Mouse (Mus musculus) intestine, postnatal 0 days (tissue): ENCODE measurements around the gene Wiz. TPM values are rescaled to one million over a fixed set of nuclear protein-coding genes. Genes with fewer than 3 reads are reported as not detected.

ENCODE experiments used
- ATAC-seq: fragments of 200-750 bp; cut with Nextera tagmentation; 2 replicates; pipeline ENCODE4 v1.8.0; 2017; ENCODE audit warnings: mild to moderate bottlenecking, moderate TSS enrichment, moderate library complexity
- H3K27ac ChIP-seq: fragments of 300-500 bp; sonication (generic); 2 replicates; pipeline ENCODE4 v1.5.1; 2014; ENCODE audit warnings: mild to moderate bottlenecking, low read depth, low read length, moderate library complexity
- H3K27me3 ChIP-seq: fragments of 300-500 bp; sonication (generic); replicated peaks from 2 replicates; pipeline ENCODE4 v1.6.1; 2014; ENCODE audit warnings: low read length, mixed read lengths; ENCODE audit not compliant: control insufficient read depth, insufficient read depth
- H3K36me3 ChIP-seq: fragments of 300-500 bp; sonication (generic); 2 replicates; pipeline ENCODE4 v1.6.1; 2014; ENCODE audit warnings: mild to moderate bottlenecking, moderate library complexity; ENCODE audit not compliant: control insufficient read depth, insufficient read depth
- H3K4me1 ChIP-seq: fragments of 300-500 bp; sonication (generic); replicated peaks from 2 replicates; pipeline ENCODE4 v1.6.1; 2014; ENCODE audit warnings: antibody characterized with exemption, low read length, mixed read lengths; ENCODE audit not compliant: control insufficient read depth, insufficient read depth
- H3K4me2 ChIP-seq: fragments of 300-500 bp; sonication (generic); replicated peaks from 2 replicates; pipeline ENCODE4 v1.6.1; 2014; ENCODE audit warnings: low read depth, mild to moderate bottlenecking, moderate library complexity
- H3K4me3 ChIP-seq: fragments of 300-500 bp; sonication (generic); 2 replicates; pipeline ENCODE4 v1.5.1; 2014; ENCODE audit warnings: low read depth, low read length
- H3K9ac ChIP-seq: fragments of 300-500 bp; sonication (generic); 2 replicates; pipeline ENCODE4 v1.6.1; 2014; ENCODE audit warnings: mild to moderate bottlenecking, low read depth, low read length
- H3K9me3 ChIP-seq: fragments of 300-500 bp; sonication (generic); 2 replicates; pipeline ENCODE4 v1.6.1; 2016; ENCODE audit warnings: mixed run types; ENCODE audit not compliant: control insufficient read depth
- CTCF ChIP-seq: sonication (generic); IDR thresholded peaks from 2 replicates; pipeline ENCODE4 v1.5.1; 2016; ENCODE audit warnings: low read depth, mild to moderate bottlenecking, control low read depth, antibody characterized with exemption, moderate library complexity
- WGBS: fragments of 180-500 bp; shearing (Covaris S2); extraction: QIAGEN DNeasy Blood & Tissue Kit; methylation state at CpG from one replicate; pipeline ENCODE4 v1.1.7; 2014; 5-methylcytosine and 5-hydroxymethylcytosine counted together
- polyA plus RNA-seq: library from polyadenylated mRNA; unstranded; fragments of >200 nt; fragmentation: Nextera tagmentation; extraction: Ambion mirVana; gene quantifications from 2 replicates; pipeline ENCODE4 v1.2.1, GENCODE M21; 2015

Gene Wiz
- polyA plus RNA-seq, 1 experiment from 2014 or later: 10.0 TPM

GRCm38 (mm10) chr17:32368991-32369578, 20.2 kb downstream of the Wiz start:
- WGBS: 18% methylated on average over 11 of the region's 17 CpGs
- Histone ChIP-seq H3K4me3 (peak overlapping the region; percentile 28), H3K9ac (peak overlapping the region; percentile 0; the same call in 1 of the 2 replicates)

GRCm38 (mm10) chr17:32367706-32368105, 21.5 kb downstream of the Wiz start:
- no peak for ATAC-seq

More at GRCm38 (mm10) chr17:32368991-32369578, 20.2 kb downstream of the Wiz start:
- Histone ChIP-seq H3K36me3 (0 out of 2 replicates have a peak, but pooled peaks cover 7% of the 10 kb centered on the region), H3K4me1 (no peaks in the 10 kb centered on the region), H3K27me3 (no peaks in the 10 kb centered on the region), H3K27ac (no peak overlapping the region), H3K4me2 (peak overlapping the region; percentile 52), H3K9me3 (no peaks in the 10 kb centered on the region)
- ATAC-seq: peak; percentile 73
- TF ChIP-seq CTCF: no peak

GRCm38 (mm10) chr17:32365296-32365695, 23.9 kb downstream of the Wiz start:
- Histone ChIP-seq H3K27me3 (no peaks in the 10 kb centered on the region), H3K4me2 (no peak overlapping the region), H3K4me3 (no peak overlapping the region), H3K4me1 (peaks cover 5% of the 10 kb centered on the region), H3K9ac (no peak overlapping the region), H3K27ac (no peak overlapping the region), H3K36me3 (peaks cover 24% of the 10 kb centered on the region; the same call in 1 of the 2 replicates), H3K9me3 (no peaks in the 10 kb centered on the region)
- WGBS: 36% methylated on average over 1 of the region's 1 CpGs
- no peak for TF ChIP-seq CTCF
- ATAC-seq: no peak

More at GRCm38 (mm10) chr17:32367706-32368105, 21.5 kb downstream of the Wiz start:
- Histone ChIP-seq H3K27ac (no peak overlapping the region), H3K36me3 (0 out of 2 replicates have a peak, but pooled peaks cover 7% of the 10 kb centered on the region), H3K4me2 (no peak overlapping the region), H3K4me3 (no peak overlapping the region), H3K9ac (no peak overlapping the region), H3K27me3 (no peaks in the 10 kb centered on the region), H3K9me3 (no peaks in the 10 kb centered on the region), H3K4me1 (peaks cover 3% of the 10 kb centered on the region)
- 86% methylated on average over 11 of the region's 11 CpGs for WGBS
- no peak for TF ChIP-seq CTCF

GRCm38 (mm10) chr17:32364850-32365249, 24.4 kb downstream of the Wiz start:
- Histone ChIP-seq H3K4me3 (peak overlapping the region; percentile 97), H3K4me1 (peaks cover 5% of the 10 kb centered on the region), H3K9ac (0 out of 2 replicates have a peak overlapping the region, but pooled peaks have one; percentile 95), H3K27me3 (no peaks in the 10 kb centered on the region), H3K36me3 (peaks cover 28% of the 10 kb centered on the region; the same call in 1 of the 2 replicates), H3K4me2 (peak overlapping the region; percentile 80), H3K27ac (no peak overlapping the region), H3K9me3 (no peaks in the 10 kb centered on the region)
- WGBS: 49% methylated on average over 5 of the region's 5 CpGs
- no peak for TF ChIP-seq CTCF
- no peak for ATAC-seq

GRCm38 (mm10) chr17:32364331-32364730, 24.9 kb downstream of the Wiz start:
- Histone ChIP-seq H3K4me2 (peak overlapping the region; percentile 80), H3K9ac (peak overlapping the region; percentile 95), H3K27ac (0 out of 2 replicates have a peak overlapping the region, but pooled peaks have one; percentile 41), H3K4me3 (peak overlapping the region; percentile 97), H3K9me3 (no peaks in the 10 kb centered on the region), H3K4me1 (peaks cover 5% of the 10 kb centered on the region), H3K27me3 (no peaks in the 10 kb centered on the region), H3K36me3 (peaks cover 33% of the 10 kb centered on the region; the same call in 1 of the 2 replicates)
- peak; percentile 35; the same call in 1 of the 2 replicates for TF ChIP-seq CTCF
- WGBS: under 1% methylated on average over 35 of the region's 47 CpGs
- peak; percentile 92 for ATAC-seq

- Histone ChIP-seq H3K4me3 (peak overlapping the region; percentile 97), H3K4me2 (peak overlapping the region; percentile 80), H3K27me3 (no peaks in the 10 kb centered on the region), H3K36me3 (peaks cover 38% of the 10 kb centered on the region), H3K9me3 (no peaks in the 10 kb centered on the region), H3K4me1 (peaks cover 5% of the 10 kb centered on the region), H3K9ac (peak overlapping the region; percentile 95), H3K27ac (0 out of 2 replicates have a peak overlapping the region, but pooled peaks have one; percentile 41)
- peak; percentile 59 for ATAC-seq
- under 1% methylated on average over 23 of the region's 50 CpGs for WGBS
- no peak for TF ChIP-seq CTCF
These were observed 25.4 kb downstream of the Wiz start for GRCm38 (mm10) chr17:32363821-32364301.
